Mouse (Mus musculus) ZHBTc4 (cell line): ENCODE data around the gene Zfp955a.
"Not testable (repeated sequence)": the region's sequence is repeated elsewhere in the genome, so short reads cannot be mapped to it uniquely, and the experiment has no call there.

Experiments
- DNase-seq: peaks from one replicate; pipeline ENCODE4 v3.0.0-alpha.2; 2011; ENCODE audit warnings: low read depth, low spot score

The Zfp955a gene

DNA sequence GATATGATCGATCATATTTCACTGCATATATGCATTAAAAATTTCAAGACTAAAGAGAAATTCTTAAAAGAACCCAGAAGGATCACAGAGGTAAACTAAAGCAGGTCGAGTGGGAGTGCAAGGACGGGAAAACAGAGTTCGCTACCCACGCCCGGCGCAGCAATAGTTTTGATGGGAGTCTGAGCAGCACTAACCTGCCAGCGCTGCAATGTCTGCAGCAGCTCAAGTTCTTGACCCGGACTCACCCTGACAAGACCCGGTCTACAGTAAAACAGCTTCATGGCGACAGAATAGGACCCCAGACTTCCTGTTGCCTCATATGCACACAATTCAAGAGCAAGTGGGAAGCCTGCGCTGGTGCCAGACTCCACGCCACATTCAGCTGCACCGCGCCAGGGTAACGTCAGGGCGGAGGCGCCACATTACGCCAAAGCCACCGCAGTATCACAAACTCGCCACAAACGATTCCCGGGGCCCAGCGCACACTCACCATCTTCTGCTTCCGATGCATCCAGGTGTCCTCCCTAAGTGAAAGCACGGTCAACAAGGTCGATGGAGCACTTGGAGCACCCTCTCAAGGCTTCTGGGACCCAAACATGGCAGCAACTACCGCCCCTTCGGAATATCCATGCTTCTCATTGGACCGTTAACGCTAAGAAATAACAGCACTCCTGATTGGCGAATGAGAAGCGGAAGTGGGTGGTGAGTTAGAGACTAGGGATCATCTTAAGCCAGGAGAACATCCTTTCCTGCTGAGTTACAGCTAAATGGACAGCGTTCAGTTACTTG, at the start of gene Zfp955a:
Gene Zfp955a (minus strand): TSS at position 616 of the 789 bp plus-strand sequence.
- not testable (repeated sequence) for DNase-seq

DNA sequence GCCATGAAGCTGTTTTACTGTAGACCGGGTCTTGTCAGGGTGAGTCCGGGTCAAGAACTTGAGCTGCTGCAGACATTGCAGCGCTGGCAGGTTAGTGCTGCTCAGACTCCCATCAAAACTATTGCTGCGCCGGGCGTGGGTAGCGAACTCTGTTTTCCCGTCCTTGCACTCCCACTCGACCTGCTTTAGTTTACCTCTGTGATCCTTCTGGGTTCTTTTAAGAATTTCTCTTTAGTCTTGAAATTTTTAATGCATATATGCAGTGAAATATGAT, 34.9 kb upstream of the Zfp955a start:
- not testable (repeated sequence) for DNase-seq

DNA sequence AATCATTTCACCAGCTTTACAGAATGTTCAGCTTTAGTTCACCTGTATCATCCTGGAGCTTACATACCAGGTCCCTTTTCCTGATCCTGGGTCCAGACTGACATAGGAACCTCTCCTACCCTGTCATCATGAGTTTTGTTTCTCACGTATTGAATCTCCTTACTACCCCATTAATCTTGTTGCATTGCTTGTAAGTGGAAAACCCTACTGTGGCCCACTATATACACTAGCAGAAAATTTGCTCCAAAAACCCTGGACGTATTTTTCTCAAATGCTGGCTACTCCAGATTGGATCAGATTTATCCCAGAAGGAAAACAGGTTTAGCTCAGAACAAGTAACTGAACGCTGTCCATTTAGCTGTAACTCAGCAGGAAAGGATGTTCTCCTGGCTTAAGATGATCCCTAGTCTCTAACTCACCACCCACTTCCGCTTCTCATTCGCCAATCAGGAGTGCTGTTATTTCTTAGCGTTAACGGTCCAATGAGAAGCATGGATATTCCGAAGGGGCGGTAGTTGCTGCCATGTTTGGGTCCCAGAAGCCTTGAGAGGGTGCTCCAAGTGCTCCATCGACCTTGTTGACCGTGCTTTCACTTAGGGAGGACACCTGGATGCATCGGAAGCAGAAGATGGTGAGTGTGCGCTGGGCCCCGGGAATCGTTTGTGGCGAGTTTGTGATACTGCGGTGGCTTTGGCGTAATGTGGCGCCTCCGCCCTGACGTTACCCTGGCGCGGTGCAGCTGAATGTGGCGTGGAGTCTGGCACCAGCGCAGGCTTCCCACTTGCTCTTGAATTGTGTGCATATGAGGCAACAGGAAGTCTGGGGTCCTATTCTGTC, 34.3 kb upstream of the Zfp955a start, which contains the start of gene Zfp955b:
Gene Zfp955b (plus strand): TSS at position 506 of the 837 bp plus-strand sequence.
- DNase-seq, result not testable (repeated sequence)

DNA sequence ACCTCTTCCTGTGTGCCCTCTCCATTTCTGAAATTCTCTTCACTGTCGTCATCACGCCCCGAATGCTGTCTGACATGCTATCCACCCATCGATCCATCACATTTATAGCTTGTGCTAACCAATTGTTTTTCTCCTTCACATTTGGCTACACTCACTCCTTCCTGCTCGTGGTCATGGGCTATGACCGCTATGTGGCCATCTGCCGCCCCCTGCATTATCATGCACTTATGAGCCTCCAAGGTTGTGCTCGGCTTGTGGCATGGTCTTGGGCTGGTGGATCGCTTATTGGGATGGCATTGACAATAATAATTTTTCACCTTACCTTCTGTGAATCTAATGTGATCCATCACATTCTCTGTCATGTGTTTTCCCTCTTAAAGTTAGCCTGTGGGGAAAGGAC, 14.0 kb upstream of the Zfp955a start:
- DNase-seq, result no peak

DNA sequence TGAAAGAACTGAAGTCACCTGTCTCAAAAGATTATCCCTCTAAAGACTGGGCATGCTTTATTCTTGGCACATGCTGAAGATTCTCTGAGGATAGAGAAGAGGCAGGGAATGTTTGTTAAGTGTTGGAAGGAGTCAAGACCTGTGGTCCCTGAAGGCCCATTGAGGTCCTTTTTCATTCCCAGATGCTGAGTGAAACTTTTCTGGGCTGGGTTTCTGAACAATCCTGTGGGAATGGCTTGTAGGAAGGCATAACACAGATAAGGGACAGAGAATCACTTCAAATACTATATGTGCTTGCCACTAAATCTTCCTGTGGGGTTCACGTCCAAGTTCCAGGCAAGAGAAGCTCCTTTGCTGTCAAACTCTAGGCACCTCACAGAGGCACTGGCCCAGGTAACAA, 9.4 kb upstream of the Zfp955a start, which contains the start of gene Olfr63:
Gene Olfr63 (plus strand): TSS at position 301 of the 400 bp plus-strand sequence.
- no peak for DNase-seq

DNA sequence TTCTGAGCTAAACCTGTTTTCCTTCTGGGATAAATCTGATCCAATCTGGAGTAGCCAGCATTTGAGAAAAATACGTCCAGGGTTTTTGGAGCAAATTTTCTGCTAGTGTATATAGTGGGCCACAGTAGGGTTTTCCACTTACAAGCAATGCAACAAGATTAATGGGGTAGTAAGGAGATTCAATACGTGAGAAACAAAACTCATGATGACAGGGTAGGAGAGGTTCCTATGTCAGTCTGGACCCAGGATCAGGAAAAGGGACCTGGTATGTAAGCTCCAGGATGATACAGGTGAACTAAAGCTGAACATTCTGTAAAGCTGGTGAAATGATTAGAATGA, 343 bp upstream of the Zfp955a start:
- not testable (repeated sequence) for DNase-seq

DNA sequence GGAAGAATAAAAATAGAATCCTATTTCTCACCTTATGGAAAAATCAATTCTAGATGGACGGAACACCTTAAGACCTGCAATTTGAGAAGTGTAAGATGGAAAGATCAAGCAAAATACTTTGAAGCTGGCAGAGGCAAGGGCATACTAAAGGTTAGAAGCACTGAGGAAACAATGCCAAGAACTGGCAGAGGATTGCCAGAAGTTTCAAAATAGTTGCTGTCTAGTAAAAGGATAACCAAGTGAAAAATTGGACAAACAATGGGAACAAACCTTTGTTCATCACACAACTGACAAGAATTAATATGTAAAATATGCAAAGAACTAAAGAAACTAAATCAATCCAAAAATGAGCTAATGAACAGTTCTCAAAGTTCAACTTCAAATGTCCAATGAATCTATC, 18.3 kb downstream of the Zfp955a start:
- DNase-seq, result not testable (repeated sequence)

DNA sequence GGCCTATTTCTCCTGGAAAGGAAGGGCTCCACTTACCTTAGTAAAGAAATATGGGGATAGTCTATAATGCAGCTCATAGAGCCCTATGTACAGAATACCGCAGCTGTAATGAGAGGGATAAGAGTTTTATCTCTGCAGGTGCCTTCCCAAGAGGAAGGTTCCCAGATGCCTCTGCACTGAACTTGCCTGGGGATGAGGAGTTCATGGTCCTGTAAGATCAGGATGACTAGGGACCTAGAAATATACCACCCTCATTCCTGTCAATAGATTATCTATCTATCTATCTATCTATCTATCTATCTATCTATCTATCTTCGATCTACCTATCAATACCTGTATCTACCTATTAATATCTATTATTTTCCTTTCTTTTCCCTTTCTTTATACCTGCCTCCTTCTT, 33.4 kb downstream of the Zfp955a start, which contains the start of gene Olfr1564:
Gene Olfr1564 (minus strand): TSS at position 101 of the 400 bp plus-strand sequence.
- DNase-seq, result no peak

DNA sequence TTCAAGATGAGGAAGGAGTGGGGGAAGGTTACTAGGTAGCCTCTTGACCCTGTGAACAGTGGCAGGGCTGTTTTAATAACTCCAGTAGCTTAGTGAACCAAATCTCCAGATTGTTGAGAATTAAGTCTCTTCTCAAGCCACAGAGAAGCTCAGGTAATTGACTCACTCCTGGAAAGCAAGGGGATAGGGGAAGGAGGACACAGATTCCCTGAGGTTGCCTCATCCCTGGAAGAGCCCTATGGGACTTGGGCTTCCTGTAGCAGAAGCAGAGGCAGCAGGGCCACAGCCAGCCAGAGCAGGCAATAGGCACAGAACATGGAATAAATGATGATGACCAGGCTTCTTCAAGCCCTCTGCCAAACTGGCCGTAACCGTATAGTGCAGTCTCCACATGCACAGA, 63.9 kb downstream of the Zfp955a start, which contains the start of gene Olfr239:
Gene Olfr239 (plus strand): TSS at position 301 of the 400 bp plus-strand sequence.
- DNase-seq, result not testable (repeated sequence)
